Mouse (Mus musculus) limb, embryonic 14.5 days (tissue): ENCODE results near the gene Kcnmb3. TPM values are rescaled to one million over a fixed set of nuclear protein-coding genes. Genes with fewer than 3 reads are reported as not detected.

Experiments
- ATAC-seq: fragments of 200-750 bp; cut with Nextera tagmentation; 2 replicates; pipeline ENCODE4 v1.8.0; 2017; ENCODE audit warnings: low read depth, moderate number of reproducible peaks, moderate TSS enrichment; ENCODE audit not compliant: low FRiP score
- DNase-seq: peaks from one replicate; pipeline ENCODE4 v3.0.0-alpha.2; 2015; ENCODE audit warnings: low spot score
- H3K27ac ChIP-seq: fragments of 300-500 bp; sonication (generic); replicated peaks from 2 replicates; pipeline ENCODE4 v1.5.1; 2014; ENCODE audit warnings: low read depth, mild to moderate bottlenecking, low read length, moderate library complexity, mixed read lengths
- H3K27me3 ChIP-seq: fragments of 300-500 bp; sonication (generic); 2 replicates; pipeline ENCODE4 v1.6.1; 2014; ENCODE audit warnings: low read length, mixed read lengths; ENCODE audit not compliant: control insufficient read depth, insufficient read depth
- H3K36me3 ChIP-seq: fragments of 300-500 bp; sonication (generic); 2 replicates; pipeline ENCODE4 v1.6.1; 2014; ENCODE audit warnings: mild to moderate bottlenecking, low read length, moderate library complexity, mixed read lengths; ENCODE audit not compliant: control insufficient read depth, insufficient read depth
- H3K4me1 ChIP-seq: fragments of 300-500 bp; sonication (generic); 2 replicates; pipeline ENCODE4 v1.6.1; 2014; ENCODE audit warnings: antibody characterized with exemption, low read length, mixed read lengths; ENCODE audit not compliant: control insufficient read depth, insufficient read depth
- H3K4me2 ChIP-seq: fragments of 300-500 bp; sonication (generic); replicated peaks from 2 replicates; pipeline ENCODE4 v1.6.1; 2014; ENCODE audit warnings: low read depth, mild to moderate bottlenecking, low read length, moderate library complexity; ENCODE audit not compliant: severe bottlenecking
- H3K4me3 ChIP-seq: fragments of 300-500 bp; sonication (generic); replicated peaks from 2 replicates; pipeline ENCODE4 v1.5.1; 2014; ENCODE audit warnings: low read length
- H3K9ac ChIP-seq: fragments of 300-500 bp; sonication (generic); 2 replicates; pipeline ENCODE4 v1.6.1; 2014; ENCODE audit warnings: mild to moderate bottlenecking, low read depth, low read length, moderate library complexity; ENCODE audit not compliant: severe bottlenecking
- H3K9me3 ChIP-seq: fragments of 300-500 bp; sonication (generic); 2 replicates; pipeline ENCODE4 v1.6.1; 2016; ENCODE audit warnings: low read length; ENCODE audit not compliant: control insufficient read depth
- POLR2A ChIP-seq: fragments of 200-500 bp; IDR thresholded peaks from 2 replicates; pipeline ENCODE4 v1.8.0; 2012; ENCODE audit warnings: inconsistent platforms, mild to moderate bottlenecking, moderate library complexity, borderline replicate concordance; ENCODE audit not compliant: insufficient read depth, insufficient read length; ENCODE audit errors: extremely low read depth
- WGBS: fragments of 180-500 bp; shearing (Covaris S2); extraction: QIAGEN DNeasy Blood & Tissue Kit; methylation state at CpG from one replicate; pipeline ENCODE4 v1.1.7; 2014; 5-methylcytosine and 5-hydroxymethylcytosine counted together
- polyA plus RNA-seq, 2 experiments: library from polyadenylated mRNA; depleted of rRNA in 1 of 2; stranded (reverse) in 1 of 2; unstranded in 1 of 2; fragments of >200 nt; fragmentation: Nextera tagmentation in 1 of 2; extraction: Ambion mirVana in 1 of 2; gene quantifications; 2 replicates each; pipeline versions ENCODE4 v1.2.1 to v1.2.3; 2012 to 2014

The Kcnmb3 gene
- polyA plus RNA-seq, 2 experiments = not detected

DNA sequence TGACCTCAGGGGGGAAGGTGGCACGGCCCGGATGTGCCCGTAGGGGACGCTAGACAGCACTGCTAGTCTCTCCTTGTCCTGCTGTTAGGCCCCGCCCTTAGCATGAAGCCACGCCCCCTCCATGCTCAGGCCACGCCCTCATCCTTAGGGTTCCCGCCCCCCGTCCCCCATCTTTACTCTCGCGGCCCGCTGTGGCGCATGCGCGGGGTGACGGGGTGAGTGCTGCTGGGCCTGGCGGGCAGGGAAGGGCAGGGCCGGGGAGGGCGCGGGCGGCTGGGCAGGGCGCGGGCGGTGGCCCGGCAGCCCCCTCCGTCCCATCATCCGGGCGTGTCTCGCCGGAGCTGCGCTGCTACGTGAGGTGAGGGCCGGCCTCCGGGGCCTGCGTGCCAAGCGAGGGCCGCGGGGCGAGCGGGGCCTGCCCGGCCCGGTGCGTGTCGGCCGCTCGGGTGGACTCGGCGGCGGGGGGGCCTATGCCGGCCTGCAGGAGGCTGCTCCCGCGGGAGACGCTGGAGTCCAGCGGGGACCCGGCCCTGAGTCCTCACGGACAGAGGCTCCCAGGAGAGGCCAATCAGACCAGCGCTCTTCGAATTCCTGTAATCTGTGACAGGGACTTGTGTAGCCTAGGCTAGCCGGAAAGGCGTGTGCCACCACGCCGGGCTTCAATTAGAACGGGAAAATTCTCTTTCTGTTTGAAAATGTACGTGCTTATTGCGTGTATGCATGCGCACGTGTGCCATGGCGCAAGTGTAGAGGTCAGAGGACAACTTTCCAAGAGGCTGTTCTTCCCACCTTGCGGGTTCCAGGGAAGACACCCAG is 18.6 kb upstream of the Kcnmb3 start:
- peak overlapping the region; percentile 95 for H3K4me3 ChIP-seq
- H3K9ac ChIP-seq = peak overlapping the region; percentile 94
- H3K9me3 ChIP-seq = no peaks in the 10 kb centered on the region
- H3K4me2 ChIP-seq = peak overlapping the region; percentile 75
- DNase-seq (peak; percentile 90), ATAC-seq (peak; percentile 89)
- H3K4me1 ChIP-seq = peaks cover 6% of the 10 kb centered on the region; the same call in 1 of the 2 replicates
- peaks cover 9% of the 10 kb centered on the region for H3K36me3 ChIP-seq
- 1% methylated on average over 47 of the region's 69 CpGs for WGBS
- peak overlapping the region; percentile 46; the same call in 1 of the 2 replicates for H3K27ac ChIP-seq
- no peaks in the 10 kb centered on the region for H3K27me3 ChIP-seq
- 0 out of 2 replicates have a peak, but pooled peaks have one; percentile 19 for TF ChIP-seq POLR2A

DNA sequence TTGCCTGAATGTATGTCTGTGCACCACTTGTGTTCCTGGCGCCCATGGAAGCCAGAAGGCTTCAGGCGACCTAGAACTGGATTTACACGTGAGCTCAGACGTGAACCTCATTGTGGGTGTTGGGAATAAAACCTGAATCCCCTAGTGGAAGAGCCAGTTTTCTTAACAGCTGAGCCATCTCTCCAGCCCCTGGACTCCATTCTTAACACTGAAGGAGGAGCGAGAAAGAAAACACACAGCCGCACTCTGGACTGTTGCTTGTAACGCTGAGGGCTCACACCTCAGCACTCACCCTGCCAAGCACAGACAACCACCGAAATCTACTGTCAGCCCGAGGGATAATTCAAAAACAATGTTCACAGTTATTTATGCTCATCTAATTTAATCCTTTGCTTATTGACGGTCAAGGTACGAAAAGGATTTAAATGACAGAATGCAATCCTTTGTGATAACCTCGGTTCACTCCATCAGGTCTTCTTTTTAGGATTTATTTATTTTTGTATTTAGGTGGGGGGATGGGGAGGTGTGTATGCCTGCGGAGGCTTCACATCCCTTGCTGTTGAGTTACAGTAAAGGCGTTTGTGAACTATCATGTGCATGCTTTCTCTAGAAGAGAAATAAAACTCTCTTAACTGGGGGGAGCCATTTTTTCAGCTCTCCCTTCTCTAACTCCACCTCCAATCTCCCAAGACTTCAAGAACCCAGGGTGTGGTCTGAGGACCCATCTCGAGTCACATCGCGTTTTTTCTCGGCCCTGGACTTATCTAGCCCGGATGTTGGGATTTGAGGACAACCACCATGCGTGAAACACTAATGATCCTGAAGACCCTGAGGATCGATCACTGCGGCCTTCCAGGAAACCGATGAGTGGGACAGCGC is 17.7 kb upstream of the Kcnmb3 start, which contains the start of gene Zfp639:
TSS of gene Zfp639 (plus strand) at position 764 of the 879 bp plus-strand sequence.
- no peak for DNase-seq
- H3K4me1 ChIP-seq = peaks cover 6% of the 10 kb centered on the region; the same call in 1 of the 2 replicates
- no peaks in the 10 kb centered on the region for H3K27me3 ChIP-seq
- peak within 1 kb of the TSS; percentile 94 for H3K9ac ChIP-seq
- ATAC-seq = no peak
- WGBS = 8% methylated on average over 24 of the region's 24 CpGs
- no peaks in the 10 kb centered on the region for H3K9me3 ChIP-seq
- H3K4me3 ChIP-seq = peak within 1 kb of the TSS; percentile 95
- peak within 1 kb of the TSS; percentile 75 for H3K4me2 ChIP-seq
- peak within 1 kb of the TSS; percentile 46; the same call in 1 of the 2 replicates for H3K27ac ChIP-seq
- H3K36me3 ChIP-seq = peaks cover 3% of the 10 kb centered on the region; the same call in 1 of the 2 replicates
- TF ChIP-seq POLR2A = 0 out of 2 replicates have a peak, but pooled peaks have one; percentile 3

DNA sequence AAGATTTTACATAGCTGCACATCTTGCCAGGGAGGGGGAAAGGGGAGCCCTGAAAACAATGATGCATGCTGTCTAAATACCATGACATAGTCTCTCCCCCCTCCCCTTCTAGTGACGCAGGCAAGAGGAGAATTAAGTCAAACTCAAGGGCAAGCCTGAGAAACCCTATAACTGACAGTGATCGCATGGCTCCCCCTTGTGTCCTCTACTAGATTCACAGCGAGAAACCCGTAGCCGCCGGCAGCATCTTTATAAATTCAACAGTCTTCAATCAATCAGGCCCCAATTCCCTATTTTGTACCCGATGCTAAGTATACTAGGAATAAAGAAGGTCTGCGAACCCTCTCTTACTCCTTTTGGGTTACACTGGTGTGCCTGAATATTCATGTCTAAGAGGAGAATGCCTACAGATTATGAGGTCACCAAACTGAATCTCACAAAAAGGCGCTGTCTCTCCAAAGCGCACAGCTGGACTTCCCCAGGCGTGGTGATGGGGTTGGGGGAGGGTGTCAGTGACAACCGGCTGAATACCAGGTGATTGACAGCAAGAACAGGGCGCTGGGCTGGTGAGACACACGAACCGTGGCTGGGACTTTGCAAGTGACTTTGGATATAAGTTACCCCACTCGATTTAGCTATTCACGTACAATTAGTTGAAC is 16.8 kb upstream of the Kcnmb3 start:
- Histone ChIP-seq H3K4me2 (peak overlapping the region; percentile 40), H3K9me3 (no peaks in the 10 kb centered on the region), H3K27ac (no peak overlapping the region), H3K36me3 (no peaks in the 10 kb centered on the region), H3K9ac (no peak overlapping the region), H3K27me3 (no peaks in the 10 kb centered on the region), H3K4me3 (no peak overlapping the region), H3K4me1 (peaks cover 6% of the 10 kb centered on the region; the same call in 1 of the 2 replicates)
- ATAC-seq (no peak; the same call in 1 of the 2 replicates), DNase-seq (peak; percentile 88)
- no peak for TF ChIP-seq POLR2A
- WGBS = 5% methylated on average over 17 of the region's 17 CpGs

DNA sequence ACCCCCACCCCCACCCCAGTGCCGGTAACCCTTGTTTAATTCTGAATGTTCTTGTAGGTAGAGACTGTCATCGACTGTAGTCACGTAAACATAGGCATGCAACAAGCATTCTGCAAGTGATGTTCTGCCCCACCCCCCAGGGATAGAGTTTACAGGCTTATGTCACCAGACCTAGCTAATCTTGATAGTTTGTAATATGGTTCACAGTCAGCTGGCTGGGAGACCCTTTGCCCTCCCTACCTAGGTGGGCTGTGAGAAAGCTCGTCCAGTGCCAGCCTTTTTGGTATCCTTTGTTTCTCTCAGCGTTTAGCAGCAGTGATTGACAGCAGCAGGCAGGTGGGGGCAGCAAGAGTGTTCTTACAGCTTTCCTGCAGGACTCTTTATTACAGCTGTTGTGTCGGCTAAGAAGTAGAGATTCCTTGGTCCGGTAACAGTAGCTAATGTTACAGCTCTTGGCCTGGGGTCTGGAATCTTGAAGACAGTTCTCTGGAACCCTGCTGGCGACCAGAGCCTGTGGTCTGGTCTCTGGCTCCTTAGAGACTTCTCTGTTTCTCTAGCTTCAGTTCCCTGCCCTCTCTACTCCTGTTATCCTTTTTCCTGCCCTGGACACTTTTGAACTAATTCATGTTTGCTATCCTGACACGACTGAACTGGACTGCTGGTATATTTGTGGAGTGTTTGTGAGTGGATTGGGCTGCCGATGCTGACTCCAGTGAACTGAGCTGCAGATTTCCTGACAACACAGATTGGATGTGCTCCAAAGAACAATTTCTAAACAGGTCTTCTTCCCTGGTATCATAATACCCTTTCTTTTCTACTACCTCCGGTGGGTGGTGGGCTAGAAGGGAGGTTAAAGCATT is 14.6 kb upstream of the Kcnmb3 start:
- no peak for TF ChIP-seq POLR2A
- 51% methylated on average over 11 of the region's 11 CpGs for WGBS
- peaks cover 5% of the 10 kb centered on the region; the same call in 1 of the 2 replicates for H3K4me1 ChIP-seq
- H3K9ac ChIP-seq = no peak overlapping the region; the same call in 1 of the 2 replicates
- DNase-seq (peak; percentile 23), ATAC-seq (peak; percentile 5; the same call in 1 of the 2 replicates)
- H3K27me3 ChIP-seq = no peaks in the 10 kb centered on the region
- H3K9me3 ChIP-seq = no peaks in the 10 kb centered on the region
- H3K36me3 ChIP-seq = no peaks in the 10 kb centered on the region
- H3K27ac ChIP-seq = no peak overlapping the region
- H3K4me2 ChIP-seq = no peak overlapping the region
- no peak overlapping the region for H3K4me3 ChIP-seq
